Mouse (Mus musculus): ENCODE data around the gene Gm10600.
"Not testable (repeated sequence)": the region's sequence is repeated elsewhere in the genome, so short reads cannot be mapped to it uniquely, and the experiment has no call there.

Gene Gm10600

DNA sequence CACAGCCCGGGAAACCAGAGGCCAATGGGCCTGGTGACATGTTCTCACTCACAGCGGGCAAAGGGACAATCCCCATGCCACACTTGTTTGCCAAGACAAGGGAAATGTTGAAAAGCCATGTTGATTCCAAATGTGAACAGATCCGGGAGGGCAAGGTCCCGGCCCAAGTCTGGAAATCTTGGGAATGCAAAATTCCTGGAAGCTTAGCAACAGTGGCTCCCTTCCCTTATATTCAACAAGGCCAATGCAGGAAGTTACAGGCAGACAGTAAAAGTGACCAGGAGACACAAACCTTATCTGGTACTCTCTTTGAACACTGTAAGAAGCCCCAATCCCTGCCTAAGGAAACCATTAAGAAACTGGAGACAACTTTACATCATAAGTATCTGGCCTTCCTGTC lies at the start of gene Gm10600:
Gene Gm10600 (plus strand): TSS at position 301 of the 400 bp plus-strand sequence.
- DNase-seq (ENCODE audit: low read depth): not testable (repeated sequence)

DNA sequence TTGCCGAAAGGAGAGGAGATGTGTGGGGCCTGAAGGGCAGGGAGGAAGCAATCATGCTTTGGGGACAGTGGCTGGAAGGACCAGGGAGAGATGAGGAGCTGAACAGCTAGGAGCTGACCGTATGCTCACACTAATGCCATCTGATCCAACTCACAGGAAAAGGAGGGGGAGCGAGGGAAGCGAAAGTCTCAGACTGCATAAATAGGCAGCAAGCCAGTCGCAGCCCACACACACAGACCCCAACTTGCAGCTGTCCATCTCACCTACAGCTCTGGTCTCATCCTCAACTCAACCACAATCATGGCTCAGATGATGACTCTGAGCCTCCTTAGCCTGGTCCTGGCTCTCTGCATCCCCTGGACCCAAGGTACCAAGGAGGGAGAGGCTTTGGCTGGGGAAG lies 15.0 kb downstream of the Gm10600 start, which contains the start of gene Ccl21b:
Gene Ccl21b (plus strand): TSS at position 301 of the 400 bp plus-strand sequence.
- DNase-seq (ENCODE audit: low read depth): not testable (repeated sequence)
